Mouse (Mus musculus): ENCODE measurements around the gene Top3a. TPM values are rescaled to one million over a fixed set of nuclear protein-coding genes. Genes with fewer than 3 reads are reported as not detected.

Top3a gene
- polyA plus RNA-seq, 1 experiment from 2014 or later, result 11.5 TPM

- no peak overlapping the region for H3K4me3 ChIP-seq (replicated peaks; ENCODE audit: low read length)
- 92% methylated on average over 2 of the region's 4 CpGs for WGBS
Observed at GRCm38 (mm10) chr11:60701611-60702010, 75.6 kb downstream of the Top3a start.

GRCm38 (mm10) chr11:60700320-60701185 is 76.6 kb downstream of the Top3a start:
- Histone ChIP-seq H3K36me3 (ENCODE audit: control insufficient read depth, insufficient read depth) (no peaks in the 10 kb centered on the region), H3K9ac (replicated peaks; ENCODE audit: low read depth, low read length) (peak overlapping the region; percentile 84), H3K4me3 (replicated peaks; ENCODE audit: low read length) (peak overlapping the region; percentile 86), H3K4me2 (ENCODE audit: low read length) (peak overlapping the region; percentile 80), H3K27ac (ENCODE audit: low read length) (no peak overlapping the region; the same call in 1 of the 2 replicates), H3K27me3 (replicated peaks; ENCODE audit: control insufficient read depth, insufficient read depth, low read length) (no peaks in the 10 kb centered on the region), H3K9me3 (ENCODE audit: control insufficient read depth, low read length) (no peaks in the 10 kb centered on the region), H3K4me1 (replicated peaks; ENCODE audit: control insufficient read depth, insufficient read depth, low read length) (peaks cover 34% of the 10 kb centered on the region)
- no peak for ATAC-seq
- WGBS, result 17% methylated on average over 12 of the region's 12 CpGs

More at GRCm38 (mm10) chr11:60701611-60702010, 75.6 kb downstream of the Top3a start:
- Histone ChIP-seq H3K27ac (ENCODE audit: low read length) (no peak overlapping the region), H3K36me3 (ENCODE audit: control insufficient read depth, insufficient read depth) (peaks cover 6% of the 10 kb centered on the region; the same call in 1 of the 2 replicates), H3K4me2 (ENCODE audit: low read length) (no peak overlapping the region; the same call in 1 of the 2 replicates), H3K9ac (replicated peaks; ENCODE audit: low read depth, low read length) (no peak overlapping the region), H3K4me1 (replicated peaks; ENCODE audit: control insufficient read depth, insufficient read depth, low read length) (peaks cover 34% of the 10 kb centered on the region), H3K27me3 (replicated peaks; ENCODE audit: control insufficient read depth, insufficient read depth, low read length) (no peaks in the 10 kb centered on the region), H3K9me3 (ENCODE audit: control insufficient read depth, low read length) (no peaks in the 10 kb centered on the region)
- no peak for ATAC-seq

GRCm38 (mm10) chr11:60699524-60700075 is 77.6 kb downstream of the Top3a start, which contains the start of gene Llgl1:
TSS of gene Llgl1 (plus strand) at chr11:60699723.
- Histone ChIP-seq H3K36me3 (ENCODE audit: control insufficient read depth, insufficient read depth) (no peaks in the 10 kb centered on the region), H3K9ac (replicated peaks; ENCODE audit: low read depth, low read length) (peak within 1 kb of the TSS; percentile 84), H3K4me1 (replicated peaks; ENCODE audit: control insufficient read depth, insufficient read depth, low read length) (peaks cover 34% of the 10 kb centered on the region), H3K27ac (ENCODE audit: low read length) (peak within 1 kb of the TSS; percentile 87), H3K9me3 (ENCODE audit: control insufficient read depth, low read length) (no peaks in the 10 kb centered on the region), H3K27me3 (replicated peaks; ENCODE audit: control insufficient read depth, insufficient read depth, low read length) (no peaks in the 10 kb centered on the region), H3K4me3 (replicated peaks; ENCODE audit: low read length) (peak within 1 kb of the TSS; percentile 86), H3K4me2 (ENCODE audit: low read length) (peak within 1 kb of the TSS; percentile 80)
- WGBS, result 1% methylated on average over 65 of the region's 73 CpGs
- peak; percentile 89 for ATAC-seq

- ATAC-seq, result peak; percentile 48
- H3K4me2 ChIP-seq (ENCODE audit: low read length), result peak overlapping the region; percentile 69
- peak overlapping the region; percentile 86 for H3K4me3 ChIP-seq (replicated peaks; ENCODE audit: low read length)
- H3K9me3 ChIP-seq (ENCODE audit: control insufficient read depth, low read length), result no peaks in the 10 kb centered on the region
- no peaks in the 10 kb centered on the region for H3K27me3 ChIP-seq (replicated peaks; ENCODE audit: control insufficient read depth, insufficient read depth, low read length)
- no peaks in the 10 kb centered on the region for H3K36me3 ChIP-seq (ENCODE audit: control insufficient read depth, insufficient read depth)
- 3% methylated on average over 22 of the region's 22 CpGs for WGBS
- peak overlapping the region; percentile 87 for H3K27ac ChIP-seq (ENCODE audit: low read length)
- H3K9ac ChIP-seq (replicated peaks; ENCODE audit: low read depth, low read length), result peak overlapping the region; percentile 59
- peaks cover 34% of the 10 kb centered on the region for H3K4me1 ChIP-seq (replicated peaks; ENCODE audit: control insufficient read depth, insufficient read depth, low read length)
Observed at GRCm38 (mm10) chr11:60698806-60699523, 78.2 kb downstream of the Top3a start.

- ATAC-seq, result no peak
- 76% methylated on average over 2 of the region's 2 CpGs for WGBS
- Histone ChIP-seq H3K36me3 (ENCODE audit: control insufficient read depth, insufficient read depth) (no peaks in the 10 kb centered on the region), H3K9ac (replicated peaks; ENCODE audit: low read depth, low read length) (no peak overlapping the region), H3K27me3 (replicated peaks; ENCODE audit: control insufficient read depth, insufficient read depth, low read length) (no peaks in the 10 kb centered on the region), H3K9me3 (ENCODE audit: control insufficient read depth, low read length) (no peaks in the 10 kb centered on the region), H3K27ac (ENCODE audit: low read length) (no peak overlapping the region), H3K4me3 (replicated peaks; ENCODE audit: low read length) (no peak overlapping the region), H3K4me2 (ENCODE audit: low read length) (no peak overlapping the region), H3K4me1 (replicated peaks; ENCODE audit: control insufficient read depth, insufficient read depth, low read length) (peaks cover 24% of the 10 kb centered on the region)
Observed at GRCm38 (mm10) chr11:60697561-60697960, 79.6 kb downstream of the Top3a start.

- no peaks in the 10 kb centered on the region for H3K9me3 ChIP-seq (ENCODE audit: control insufficient read depth, low read length)
- no peaks in the 10 kb centered on the region for H3K27me3 ChIP-seq (replicated peaks; ENCODE audit: control insufficient read depth, insufficient read depth, low read length)
- H3K36me3 ChIP-seq (ENCODE audit: control insufficient read depth, insufficient read depth), result no peaks in the 10 kb centered on the region
- WGBS, result 50% methylated on average over 1 of the region's 1 CpGs
- no peak for ATAC-seq
- H3K9ac ChIP-seq (replicated peaks; ENCODE audit: low read depth, low read length), result no peak overlapping the region
- no peak overlapping the region for H3K4me3 ChIP-seq (replicated peaks; ENCODE audit: low read length)
- no peak overlapping the region for H3K27ac ChIP-seq (ENCODE audit: low read length)
- H3K4me2 ChIP-seq (ENCODE audit: low read length), result no peak overlapping the region
- H3K4me1 ChIP-seq (replicated peaks; ENCODE audit: control insufficient read depth, insufficient read depth, low read length), result peaks cover 13% of the 10 kb centered on the region
Observed at GRCm38 (mm10) chr11:60696165-60696564, 81.0 kb downstream of the Top3a start.

Small RNA genes within 50 kb of the gene (microRNA-seq; reads per million reads assigned to microRNA genes)
- not detected for gene Mir5100

Other genes starting within 250 kb of the Top3a start
- 24.2 and 25.9 TPM in 2 replicates for gene Alkbh5, start 241.0 kb downstream of the Top3a start, polyA plus RNA-seq (2015; fragmentation: Nextera tagmentation; extraction: Ambion mirVana)
- 78.7 and 86.9 TPM in 2 replicates for gene Llgl1, start 77.6 kb downstream of the Top3a start, polyA plus RNA-seq (2015; fragmentation: Nextera tagmentation; extraction: Ambion mirVana)
- gene Flii, start 50.1 kb downstream of the Top3a start, polyA plus RNA-seq (2015; fragmentation: Nextera tagmentation; extraction: Ambion mirVana), result 82.9 and 85.7 TPM in 2 replicates
- 25.5 and 25.7 TPM in 2 replicates for gene Mief2, start 49.0 kb downstream of the Top3a start, polyA plus RNA-seq (2015; fragmentation: Nextera tagmentation; extraction: Ambion mirVana)
- gene Smcr8, start 159 bp upstream of the Top3a start, polyA plus RNA-seq (2015; fragmentation: Nextera tagmentation; extraction: Ambion mirVana), result 7.0 and 7.8 TPM in 2 replicates
- gene Shmt1, start 34.4 kb upstream of the Top3a start, polyA plus RNA-seq (2015; fragmentation: Nextera tagmentation; extraction: Ambion mirVana), result 14.9 and 17.7 TPM in 2 replicates
- 29.5 and 34.5 TPM in 2 replicates for gene Dhrs7b, start 53.3 kb upstream of the Top3a start, polyA plus RNA-seq (2015; fragmentation: Nextera tagmentation; extraction: Ambion mirVana)
- gene Tmem11, start 101.9 kb upstream of the Top3a start, polyA plus RNA-seq (2015; fragmentation: Nextera tagmentation; extraction: Ambion mirVana), result 56.6 and 61.2 TPM in 2 replicates
- gene Natd1, start 137.4 kb upstream of the Top3a start, polyA plus RNA-seq (2015; fragmentation: Nextera tagmentation; extraction: Ambion mirVana), result 32.5 and 35.0 TPM in 2 replicates
- gene Map2k3, start 154.7 kb upstream of the Top3a start, polyA plus RNA-seq (2015; fragmentation: Nextera tagmentation; extraction: Ambion mirVana), result 33.6 and 38.1 TPM in 2 replicates
- 0.92 and 1.6 TPM in 2 replicates for gene Kcnj12, start 245.2 kb upstream of the Top3a start, polyA plus RNA-seq (2015; fragmentation: Nextera tagmentation; extraction: Ambion mirVana)